Mouse (Mus musculus) embryo, embryonic 10.5 days (tissue): ENCODE data around the gene Exd2.
A peak's percentile ranks its signal among the peaks of the same experiment; 100 is the strongest.

ENCODE experiments used
- DNase-seq: peaks from one replicate; pipeline ENCODE4 v3.0.0-alpha.2; 2015; ENCODE audit warnings: low spot score

The Exd2 gene

DNA sequence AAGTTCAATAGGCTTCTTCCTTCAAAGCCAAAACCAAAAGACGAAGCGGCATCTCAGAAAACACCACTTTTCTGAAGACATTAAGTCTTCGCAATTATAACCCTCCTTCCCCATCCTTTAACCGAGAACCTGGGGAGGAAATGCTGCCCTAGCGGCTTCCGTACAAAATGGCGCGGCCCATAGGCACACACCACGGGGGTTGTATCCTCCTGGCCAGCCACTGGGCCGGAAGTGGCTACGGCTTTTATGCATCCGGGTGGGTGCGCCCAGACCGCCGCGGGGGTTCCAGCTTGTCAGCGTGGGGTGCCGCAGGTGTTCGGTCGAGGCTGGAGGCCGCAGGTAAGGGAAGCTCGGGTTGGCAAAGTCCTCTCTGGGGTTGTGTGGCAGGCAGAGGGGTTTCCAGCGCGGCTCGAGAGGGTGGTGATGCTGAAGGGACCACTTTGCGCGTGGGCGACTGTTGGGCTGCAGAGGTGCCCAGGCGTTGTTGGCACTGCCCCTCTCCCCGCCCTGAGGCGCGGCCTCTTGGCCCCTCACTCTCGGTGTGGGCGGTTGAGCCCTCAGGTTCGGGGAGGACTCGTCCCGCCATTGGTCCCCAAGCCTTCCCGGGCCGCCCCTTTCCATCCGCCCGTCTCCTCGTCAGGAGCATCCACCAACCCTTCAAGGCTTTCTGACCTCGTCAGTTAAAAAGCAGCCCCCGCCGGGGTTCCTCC is at the start of gene Exd2:
Exd2 (plus strand) TSS at position 154 of the 710 bp plus-strand sequence.
- DNase-seq, result peak; percentile 94

DNA sequence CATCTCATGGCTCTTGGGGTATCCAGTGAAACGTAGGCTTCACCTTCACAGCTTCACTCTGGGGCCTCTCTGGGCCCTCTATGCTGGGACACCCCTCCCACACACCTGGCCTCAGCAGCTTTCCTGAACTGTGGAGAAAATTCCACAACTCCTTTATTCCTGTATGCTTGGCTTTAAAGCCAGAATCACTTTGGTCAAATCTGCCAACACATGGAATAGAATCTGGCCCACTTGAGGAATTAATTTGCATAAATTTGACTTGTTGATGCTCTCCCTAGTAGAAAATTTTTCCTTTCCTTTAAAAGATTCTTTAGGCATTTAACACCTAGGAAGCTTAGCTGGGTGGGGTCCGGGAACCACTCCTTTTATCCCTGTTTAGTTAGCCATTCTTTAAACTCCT is 47.8 kb upstream of the Exd2 start:
- DNase-seq, result no peak

DNA sequence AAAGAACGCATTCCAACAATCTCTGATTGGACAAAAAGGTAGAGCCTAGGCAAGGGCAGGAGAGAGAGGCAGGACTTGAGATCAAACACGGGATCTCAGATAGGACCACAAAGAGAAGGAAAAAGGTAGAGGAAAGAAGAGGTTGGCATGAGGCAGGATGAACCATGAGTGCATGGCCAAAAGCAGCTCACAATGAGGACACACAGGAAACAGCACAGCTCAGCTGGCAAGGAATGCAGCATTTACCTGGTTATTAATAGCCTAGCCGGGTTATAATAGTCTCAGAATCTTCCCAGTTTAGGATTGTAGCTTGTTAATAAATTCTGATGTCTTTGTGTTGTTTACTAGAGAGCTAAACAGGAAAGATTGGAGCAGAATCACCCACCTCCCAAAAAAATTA is 35.2 kb upstream of the Exd2 start:
- no peak for DNase-seq

DNA sequence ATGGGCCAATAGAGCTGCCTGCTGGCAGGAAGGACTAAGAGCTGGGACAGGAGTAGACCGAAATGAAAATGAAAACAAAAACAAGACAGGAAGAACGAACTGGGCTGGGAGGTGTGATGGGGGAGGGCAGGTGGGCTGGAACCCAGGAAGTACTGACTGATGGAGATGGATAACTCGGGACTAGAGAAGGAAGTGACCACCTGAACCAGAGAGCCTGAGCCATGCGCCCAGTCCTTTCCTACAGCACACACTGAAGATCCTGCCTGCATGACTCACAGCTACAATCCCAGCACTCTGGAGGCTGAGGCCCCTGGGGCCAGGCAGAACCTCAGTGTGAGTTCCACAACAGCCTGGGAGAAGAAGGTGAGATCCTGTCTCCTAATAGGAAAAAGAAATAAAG is 29.6 kb upstream of the Exd2 start:
- DNase-seq, result no peak

DNA sequence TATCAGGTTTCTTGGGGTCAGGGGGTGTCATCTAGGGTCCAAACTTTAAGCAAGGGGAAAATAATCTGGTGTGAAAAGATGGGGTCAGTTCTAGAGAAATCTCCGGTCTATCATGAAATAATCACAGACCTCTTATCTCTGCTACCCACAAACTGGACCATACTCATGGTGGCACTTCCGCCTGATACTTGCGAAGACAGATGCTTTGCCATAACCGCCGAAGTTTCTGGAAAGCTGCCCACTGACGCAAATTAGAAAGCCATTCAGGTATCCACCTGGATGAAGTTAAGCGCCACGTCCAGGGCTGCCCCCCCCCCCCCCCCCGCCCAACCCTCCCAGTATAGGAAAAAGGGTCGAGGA is 28.3 kb upstream of the Exd2 start:
- no peak for DNase-seq

GRCm38 (mm10) chr12:80434961-80435691 is 27.8 kb upstream of the Exd2 start:
- peak; percentile 86 for DNase-seq

- peak; percentile 62 for DNase-seq
Measured at GRCm38 (mm10) chr12:80435887-80436286, 27.0 kb upstream of the Exd2 start.

GRCm38 (mm10) chr12:80436336-80436976 is 26.4 kb upstream of the Exd2 start, which contains the start of gene Dcaf5:
Gene Dcaf5, minus strand, starts transcription at chr12:80436601.
- peak; percentile 84 for DNase-seq

DNA sequence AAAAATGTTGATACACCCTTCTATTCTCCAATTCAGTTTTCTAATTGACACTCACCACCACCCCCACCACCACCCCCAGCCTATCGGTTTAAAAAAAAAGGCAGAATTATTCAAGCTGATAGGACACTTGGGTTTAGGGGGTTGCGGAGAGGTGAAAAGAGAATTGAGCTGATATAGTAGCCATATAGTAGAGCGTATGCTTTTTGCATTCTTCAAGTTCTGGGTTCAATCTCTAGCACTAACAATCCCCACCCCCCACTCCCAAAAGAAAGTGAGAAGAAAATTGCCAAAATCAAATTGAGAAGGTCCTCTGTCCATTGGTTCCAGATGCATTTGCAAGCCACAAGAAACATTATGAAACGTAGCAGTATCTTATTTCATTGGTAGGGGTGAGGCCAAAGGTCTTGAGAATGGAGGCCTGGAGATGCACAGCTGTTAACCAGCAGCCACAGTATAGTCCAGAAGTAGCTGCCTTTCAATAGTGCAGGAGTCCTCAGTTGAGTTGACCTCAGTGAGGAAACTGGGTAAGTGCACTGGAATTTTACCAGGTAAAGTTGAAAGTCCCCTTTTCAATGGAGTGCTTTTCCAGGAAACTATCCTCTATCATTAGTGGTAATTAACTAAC is 25.7 kb upstream of the Exd2 start:
- DNase-seq, result peak; percentile 65

DNA sequence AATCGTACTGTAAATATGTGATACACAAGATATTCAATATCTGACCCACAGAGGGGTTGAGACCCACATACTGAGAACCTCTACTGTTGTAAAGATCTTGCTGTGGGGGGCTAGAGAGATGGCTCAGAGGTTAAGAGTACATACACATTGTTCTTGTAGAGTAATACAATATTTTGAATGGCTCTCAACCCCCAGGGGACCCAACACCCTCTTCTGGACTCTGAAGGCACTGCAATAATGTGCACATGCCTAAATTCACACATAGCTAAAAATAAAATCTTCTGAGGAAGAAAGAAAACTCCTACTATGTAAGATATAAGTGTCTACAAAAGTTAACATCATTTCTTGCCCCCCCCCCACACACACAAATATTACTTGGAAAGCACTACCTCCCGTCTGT is 21.9 kb upstream of the Exd2 start:
- no peak for DNase-seq

DNA sequence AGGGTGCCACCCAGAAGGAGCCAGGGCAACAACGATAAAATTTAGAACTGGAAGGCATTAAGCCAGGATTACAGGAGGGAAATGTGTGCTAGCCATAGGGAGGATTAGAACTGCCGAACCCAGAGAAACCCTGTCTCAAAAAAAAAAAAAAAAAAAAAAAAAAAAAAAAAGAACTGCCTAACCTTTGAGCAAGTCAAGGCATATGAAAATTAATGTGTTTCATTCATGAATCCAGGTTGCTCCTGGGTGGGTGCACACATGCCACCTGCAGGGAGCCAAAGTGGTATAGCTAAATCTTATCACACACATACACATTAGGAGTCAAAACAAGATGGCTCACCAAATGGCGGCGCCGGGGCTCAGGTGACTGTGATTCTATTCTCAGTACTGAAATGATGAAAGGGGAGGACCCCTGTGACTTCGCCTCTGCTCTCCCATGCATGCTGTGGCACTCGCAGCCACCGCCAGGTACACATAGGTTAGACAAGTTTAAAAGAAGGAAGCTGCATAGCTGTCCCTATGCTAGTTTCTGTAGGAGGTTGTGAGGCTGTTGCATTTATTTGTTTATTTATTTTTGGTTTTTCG is 18.3 kb upstream of the Exd2 start:
- no peak for DNase-seq

DNA sequence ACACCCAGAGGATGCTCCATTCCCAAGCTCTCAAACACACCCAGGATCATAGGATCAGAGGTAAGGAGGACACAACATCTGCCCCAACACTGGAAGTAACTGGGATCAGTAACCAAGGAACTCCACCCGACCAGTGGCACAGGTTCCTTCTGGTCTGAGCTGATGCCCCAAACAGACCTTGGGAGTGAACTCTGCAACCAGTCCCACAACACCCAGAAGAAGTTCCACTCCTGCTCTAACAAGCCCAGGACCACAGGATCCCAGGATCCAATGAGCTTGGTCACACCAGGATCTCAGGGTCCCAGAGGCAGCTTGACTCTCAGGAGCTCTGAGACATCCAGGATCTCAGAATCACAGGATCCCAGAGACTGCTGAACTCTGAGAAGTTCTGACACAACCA is 9.4 kb upstream of the Exd2 start:
- DNase-seq, result no peak

DNA sequence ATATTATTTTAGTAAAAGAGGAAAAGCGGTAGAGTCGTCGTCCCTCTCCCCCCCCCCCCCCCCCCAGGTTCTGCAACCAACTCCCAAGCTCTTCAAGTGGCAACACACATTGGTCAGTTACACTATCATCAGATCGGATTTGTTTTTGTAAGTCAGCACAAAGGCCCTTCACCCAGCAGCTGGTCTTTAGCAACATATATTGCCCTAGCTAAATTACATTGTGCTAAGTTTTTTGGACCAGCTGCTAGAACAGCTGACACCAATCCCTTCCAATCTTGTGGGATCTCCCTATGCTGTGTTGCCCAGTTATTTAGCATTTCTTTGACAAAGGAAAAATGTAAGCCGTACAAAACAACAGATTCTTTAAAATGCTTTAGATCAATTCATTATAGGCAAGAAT is 4.9 kb upstream of the Exd2 start:
- no peak for DNase-seq

GRCm38 (mm10) chr12:80462292-80462896 is 501 bp upstream of the Exd2 start:
- DNase-seq, result peak; percentile 69

GRCm38 (mm10) chr12:80463666-80464269 is 873 bp downstream of the Exd2 start:
- DNase-seq, result peak; percentile 44

GRCm38 (mm10) chr12:80470206-80470605 is 7.3 kb downstream of the Exd2 start:
- no peak for DNase-seq

DNA sequence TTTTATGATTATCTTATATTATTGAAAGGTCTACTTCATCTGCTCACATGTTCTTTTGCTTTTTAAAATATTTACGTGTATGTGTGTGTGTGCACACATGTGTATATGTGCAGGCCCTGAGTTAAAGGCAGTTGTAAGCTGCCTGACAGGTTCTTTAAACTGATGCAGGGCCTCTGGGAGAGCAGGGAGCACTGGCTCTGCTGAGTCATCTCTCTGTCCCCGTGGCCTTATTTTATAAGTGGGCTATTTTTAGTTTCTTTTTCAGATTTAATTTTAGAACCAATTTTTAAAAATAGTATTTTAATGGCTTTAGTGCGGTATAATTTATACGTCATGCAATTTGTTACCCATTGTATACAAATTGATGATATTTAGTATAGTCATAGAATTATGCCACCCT is 9.0 kb downstream of the Exd2 start:
- no peak for DNase-seq

DNA sequence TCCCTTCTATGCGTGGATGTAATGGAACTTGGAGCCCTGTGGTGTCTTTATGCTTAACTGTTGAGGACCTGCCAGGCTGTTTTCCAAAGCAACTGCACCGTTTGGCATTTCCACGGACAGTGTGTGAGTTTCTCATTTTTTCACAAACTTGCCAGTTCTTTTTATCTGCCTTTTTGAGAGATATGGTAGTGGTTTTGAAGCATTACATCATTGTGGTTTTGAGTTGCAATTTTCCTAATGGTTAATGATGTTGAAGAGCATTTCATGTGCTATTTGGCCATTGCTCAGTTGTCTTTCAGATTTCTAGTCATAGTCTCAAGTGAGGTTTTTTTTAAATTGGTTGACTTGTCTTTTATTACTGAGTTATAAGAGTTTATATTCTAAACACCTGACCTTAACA is 10.8 kb downstream of the Exd2 start:
- no peak for DNase-seq

GRCm38 (mm10) chr12:80479986-80480385 is 17.1 kb downstream of the Exd2 start:
- no peak for DNase-seq

DNA sequence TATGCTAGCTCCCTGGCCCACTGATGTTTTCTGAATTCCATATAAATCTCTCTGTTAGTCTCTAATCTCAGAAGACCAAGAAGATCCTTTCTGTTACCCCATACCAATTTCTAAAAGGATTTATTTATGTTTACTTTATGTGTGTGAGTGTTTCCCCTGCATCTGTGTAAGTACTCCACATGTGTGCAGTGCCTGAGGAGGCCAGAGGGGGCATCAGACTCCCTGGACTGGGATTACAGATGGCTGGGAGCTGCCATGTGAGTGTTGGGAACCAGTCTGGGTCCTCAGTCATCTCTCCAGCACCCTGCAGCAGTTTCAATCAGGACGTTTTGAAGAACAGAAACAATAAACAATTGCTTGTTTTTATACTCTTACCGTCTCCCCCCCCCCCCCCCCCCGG is 20.5 kb downstream of the Exd2 start:
- no peak for DNase-seq

GRCm38 (mm10) chr12:80493311-80493710 is 30.4 kb downstream of the Exd2 start:
- no peak for DNase-seq

DNA sequence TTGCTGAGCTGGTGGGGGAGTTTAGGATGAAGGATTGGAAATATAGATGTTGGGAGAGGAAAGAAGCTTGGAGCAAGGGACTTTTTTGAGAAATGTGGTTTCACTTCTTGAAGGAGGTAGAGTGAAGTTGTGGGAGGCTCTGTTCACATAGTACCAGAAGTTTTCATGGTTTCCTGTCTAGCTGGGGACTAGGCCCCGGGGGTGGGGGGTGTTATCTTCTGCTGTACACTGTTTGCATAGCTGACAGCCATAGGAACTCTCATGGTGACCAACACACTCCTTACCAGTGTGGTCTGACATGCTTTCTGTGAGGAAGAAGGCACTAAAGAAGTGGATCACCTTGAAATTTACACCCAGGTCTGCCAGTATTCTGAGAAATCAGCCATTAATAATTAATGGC is 32.8 kb downstream of the Exd2 start:
- no peak for DNase-seq
